Mouse (Mus musculus) intestine, embryonic 15.5 days (tissue): ENCODE data around the gene Cysrt1. TPM values are rescaled to one million over a fixed set of nuclear protein-coding genes. Genes with fewer than 3 reads are reported as not detected.

Experiments
- ATAC-seq: fragments of 200-750 bp; cut with Nextera tagmentation; 2 replicates; pipeline ENCODE4 v1.8.0; 2017; ENCODE audit warnings: moderate TSS enrichment, moderate library complexity
- H3K27ac ChIP-seq: fragments of 300-500 bp; sonication (generic); 2 replicates; pipeline ENCODE4 v1.5.1; 2015; ENCODE audit warnings: mild to moderate bottlenecking, inconsistent platforms
- H3K27me3 ChIP-seq: fragments of 300-500 bp; sonication (generic); replicated peaks from 2 replicates; pipeline ENCODE4 v1.6.1; 2015; ENCODE audit warnings: inconsistent platforms
- H3K36me3 ChIP-seq: fragments of 300-500 bp; sonication (generic); 2 replicates; pipeline ENCODE4 v1.6.1; 2015; ENCODE audit warnings: inconsistent platforms
- H3K4me1 ChIP-seq: fragments of 300-500 bp; sonication (generic); replicated peaks from 2 replicates; pipeline ENCODE4 v1.6.1; 2015; ENCODE audit warnings: inconsistent platforms
- H3K4me2 ChIP-seq: fragments of 300-500 bp; sonication (generic); replicated peaks from 2 replicates; pipeline ENCODE4 v1.6.1; 2015; ENCODE audit warnings: mild to moderate bottlenecking, inconsistent platforms
- H3K4me3 ChIP-seq: fragments of 300-500 bp; sonication (generic); replicated peaks from 2 replicates; pipeline ENCODE4 v1.5.1; 2015; ENCODE audit warnings: inconsistent platforms
- H3K9ac ChIP-seq: fragments of 300-500 bp; sonication (generic); 2 replicates; pipeline ENCODE4 v1.6.1; 2015; ENCODE audit warnings: inconsistent platforms
- H3K9me3 ChIP-seq: fragments of 300-500 bp; sonication (generic); 2 replicates; pipeline ENCODE4 v1.6.1; 2016; ENCODE audit warnings: inconsistent platforms
- WGBS: fragments of 180-500 bp; shearing (Covaris S2); methylation state at CpG from one replicate; pipeline ENCODE4 v1.1.7; 2015; 5-methylcytosine and 5-hydroxymethylcytosine counted together
- polyA plus RNA-seq: library from polyadenylated mRNA; unstranded; fragments of >200 nt; fragmentation: Nextera tagmentation; extraction: Ambion mirVana; gene quantifications from 2 replicates; pipeline ENCODE4 v1.2.1, GENCODE M21; 2015

The Cysrt1 gene
- polyA plus RNA-seq, 1 experiment from 2014 or later = 1.4 TPM

- 65% methylated on average over 13 of the region's 13 CpGs for WGBS
- no peak overlapping the region for H3K27ac ChIP-seq
- peak; percentile 61; the same call in 1 of the 2 replicates for ATAC-seq
- peaks cover 74% of the 10 kb centered on the region for H3K36me3 ChIP-seq
- H3K9ac ChIP-seq = no peak overlapping the region
- H3K9me3 ChIP-seq = no peaks in the 10 kb centered on the region
- H3K4me1 ChIP-seq = no peaks in the 10 kb centered on the region
- no peaks in the 10 kb centered on the region for H3K27me3 ChIP-seq
- no peak overlapping the region for H3K4me3 ChIP-seq
- H3K4me2 ChIP-seq = no peak overlapping the region
Observed at GRCm38 (mm10) chr2:25278928-25279882, 37.0 kb upstream of the Cysrt1 start.

GRCm38 (mm10) chr2:25273010-25273409, 30.8 kb upstream of the Cysrt1 start:
- no peak for ATAC-seq
- Histone ChIP-seq H3K4me2 (peak overlapping the region; percentile 91), H3K4me3 (peak overlapping the region; percentile 89), H3K36me3 (peaks cover 66% of the 10 kb centered on the region), H3K9me3 (no peaks in the 10 kb centered on the region), H3K27ac (no peak overlapping the region), H3K4me1 (peaks cover 26% of the 10 kb centered on the region), H3K27me3 (no peaks in the 10 kb centered on the region), H3K9ac (peak overlapping the region; percentile 85)
- 34% methylated on average over 16 of the region's 16 CpGs for WGBS

GRCm38 (mm10) chr2:25272515-25272914, 30.3 kb upstream of the Cysrt1 start:
- peak; percentile 63 for ATAC-seq
- Histone ChIP-seq H3K9ac (peak overlapping the region; percentile 85), H3K27me3 (no peaks in the 10 kb centered on the region), H3K4me1 (peaks cover 26% of the 10 kb centered on the region), H3K4me3 (peak overlapping the region; percentile 89), H3K36me3 (peaks cover 62% of the 10 kb centered on the region), H3K27ac (peak overlapping the region; percentile 52; the same call in 1 of the 2 replicates), H3K4me2 (peak overlapping the region; percentile 91), H3K9me3 (no peaks in the 10 kb centered on the region)
- under 1% methylated on average over 29 of the region's 29 CpGs for WGBS

- WGBS = under 1% methylated on average over 55 of the region's 55 CpGs
- Histone ChIP-seq H3K9me3 (no peaks in the 10 kb centered on the region), H3K27ac (peak within 1 kb of the TSS; percentile 87), H3K36me3 (peaks cover 58% of the 10 kb centered on the region), H3K4me3 (peak within 1 kb of the TSS; percentile 89), H3K9ac (peak within 1 kb of the TSS; percentile 85), H3K4me2 (peak within 1 kb of the TSS; percentile 91), H3K27me3 (no peaks in the 10 kb centered on the region), H3K4me1 (peaks cover 29% of the 10 kb centered on the region)
- peak; percentile 96 for ATAC-seq
Observed at GRCm38 (mm10) chr2:25271827-25272511, 29.7 kb upstream of the Cysrt1 start, which contains the start of the genes Ssna1 and Anapc2. Ssna1 (minus strand) TSS chr2:25272438. Anapc2 (plus strand) TSS chr2:25272478.

- H3K4me1 ChIP-seq = peaks cover 54% of the 10 kb centered on the region
- 74% methylated on average over 4 of the region's 4 CpGs for WGBS
- H3K36me3 ChIP-seq = peaks cover 25% of the 10 kb centered on the region
- H3K27ac ChIP-seq = no peak overlapping the region
- no peak for ATAC-seq
- H3K4me3 ChIP-seq = no peak overlapping the region
- H3K27me3 ChIP-seq = peaks cover 6% of the 10 kb centered on the region
- H3K9ac ChIP-seq = no peak overlapping the region
- no peaks in the 10 kb centered on the region for H3K9me3 ChIP-seq
- H3K4me2 ChIP-seq = no peak overlapping the region
Observed at GRCm38 (mm10) chr2:25267746-25268309, 25.6 kb upstream of the Cysrt1 start.

- H3K4me2 ChIP-seq = peak overlapping the region; percentile 97
- no peak; the same call in 1 of the 2 replicates for ATAC-seq
- H3K4me1 ChIP-seq = peaks cover 53% of the 10 kb centered on the region
- H3K4me3 ChIP-seq = no peak overlapping the region
- H3K36me3 ChIP-seq = peaks cover 24% of the 10 kb centered on the region
- H3K9ac ChIP-seq = 0 out of 2 replicates have a peak overlapping the region, but pooled peaks have one; percentile 0
- no peaks in the 10 kb centered on the region for H3K9me3 ChIP-seq
- peak overlapping the region; percentile 77 for H3K27ac ChIP-seq
- peaks cover 6% of the 10 kb centered on the region for H3K27me3 ChIP-seq
Observed at GRCm38 (mm10) chr2:25267241-25267640, 25.0 kb upstream of the Cysrt1 start.

- peak overlapping the region; percentile 97 for H3K4me2 ChIP-seq
- H3K36me3 ChIP-seq = peaks cover 24% of the 10 kb centered on the region
- WGBS = 39% methylated on average over 2 of the region's 2 CpGs
- H3K9ac ChIP-seq = 0 out of 2 replicates have a peak overlapping the region, but pooled peaks have one; percentile 26
- H3K27me3 ChIP-seq = peaks cover 6% of the 10 kb centered on the region
- peak overlapping the region; percentile 87; the same call in 1 of the 2 replicates for H3K4me3 ChIP-seq
- H3K9me3 ChIP-seq = no peaks in the 10 kb centered on the region
- H3K27ac ChIP-seq = peak overlapping the region; percentile 77
- no peak; the same call in 1 of the 2 replicates for ATAC-seq
- peaks cover 53% of the 10 kb centered on the region for H3K4me1 ChIP-seq
Observed at GRCm38 (mm10) chr2:25266720-25267119, 24.5 kb upstream of the Cysrt1 start.

GRCm38 (mm10) chr2:25265897-25266656, 23.8 kb upstream of the Cysrt1 start:
- Histone ChIP-seq H3K27me3 (peaks cover 6% of the 10 kb centered on the region), H3K9ac (peak overlapping the region; percentile 81), H3K4me1 (peaks cover 47% of the 10 kb centered on the region), H3K36me3 (peaks cover 23% of the 10 kb centered on the region), H3K27ac (peak overlapping the region; percentile 77), H3K4me3 (peak overlapping the region; percentile 87), H3K9me3 (no peaks in the 10 kb centered on the region), H3K4me2 (peak overlapping the region; percentile 97)
- WGBS = 50% methylated on average over 6 of the region's 6 CpGs
- ATAC-seq = peak; percentile 32

- peak overlapping the region; percentile 97 for H3K4me2 ChIP-seq
- H3K4me1 ChIP-seq = peaks cover 39% of the 10 kb centered on the region
- H3K36me3 ChIP-seq = peaks cover 11% of the 10 kb centered on the region; the same call in 1 of the 2 replicates
- ATAC-seq = no peak
- no peaks in the 10 kb centered on the region for H3K9me3 ChIP-seq
- H3K9ac ChIP-seq = peak overlapping the region; percentile 81
- peak overlapping the region; percentile 71; the same call in 1 of the 2 replicates for H3K27ac ChIP-seq
- peaks cover 6% of the 10 kb centered on the region for H3K27me3 ChIP-seq
- 75% methylated on average over 3 of the region's 3 CpGs for WGBS
- peak overlapping the region; percentile 87 for H3K4me3 ChIP-seq
Observed at GRCm38 (mm10) chr2:25264851-25265250, 22.6 kb upstream of the Cysrt1 start.

- Histone ChIP-seq H3K9ac (peak overlapping the region; percentile 81; the same call in 1 of the 2 replicates), H3K36me3 (peaks cover 5% of the 10 kb centered on the region; the same call in 1 of the 2 replicates), H3K27me3 (peaks cover 6% of the 10 kb centered on the region), H3K27ac (peak overlapping the region; percentile 71; the same call in 1 of the 2 replicates), H3K4me3 (peak overlapping the region; percentile 87), H3K4me1 (peaks cover 39% of the 10 kb centered on the region), H3K9me3 (no peaks in the 10 kb centered on the region), H3K4me2 (peak overlapping the region; percentile 97)
- 68% methylated on average over 5 of the region's 5 CpGs for WGBS
- ATAC-seq = no peak
Observed at GRCm38 (mm10) chr2:25264286-25264660, 22.0 kb upstream of the Cysrt1 start.

GRCm38 (mm10) chr2:25263623-25264285, 21.5 kb upstream of the Cysrt1 start:
- 22% methylated on average over 12 of the region's 12 CpGs for WGBS
- Histone ChIP-seq H3K27ac (no peak overlapping the region), H3K27me3 (peaks cover 6% of the 10 kb centered on the region), H3K4me1 (peaks cover 39% of the 10 kb centered on the region), H3K36me3 (0 out of 2 replicates have a peak, but pooled peaks cover 1% of the 10 kb centered on the region), H3K4me3 (peak overlapping the region; percentile 87), H3K9ac (peak overlapping the region; percentile 81), H3K4me2 (peak overlapping the region; percentile 97), H3K9me3 (no peaks in the 10 kb centered on the region)
- ATAC-seq = no peak
